8 mouse cellular contexts compared by ENCODE assay signal in genomic region chr7:28765211-28765610, GRCm38 (mm10). TPM values are rescaled to one million over a fixed set of nuclear protein-coding genes. Genes with fewer than 3 reads are reported as not detected.
DNase-seq lines count a peak whose midpoint lies in the region; ATAC-seq and TF ChIP-seq lines count a peak whose summit lies in the region.

No protein-coding gene starts in this region.

- H3K4me3 ChIP-seq in kidney, postnatal 0 days (replicated peaks; ENCODE audit: low read depth, low read length) = 0 out of 2 replicates have a peak overlapping the region, but pooled peaks have one; percentile 75
- no peak overlapping the region for H3K4me3 ChIP-seq in kidney, adult 2 months (ENCODE audit: insufficient read depth, low read depth, low read length)
- H3K4me3 ChIP-seq in brown adipose tissue, adult 24 weeks (ENCODE audit: insufficient read depth, low read depth, low read length) = peak overlapping the region; percentile 93
- H3K4me3 ChIP-seq in hindbrain, postnatal 0 days (ENCODE audit: low read length) = peak overlapping the region; percentile 81
- H3K4me3 ChIP-seq in midbrain, embryonic 16.5 days (ENCODE audit: low read depth, low read length) = peak overlapping the region; percentile 69; the same call in 1 of the 2 replicates

- no peak overlapping the region for H3K27ac ChIP-seq in kidney, postnatal 0 days
- no peak overlapping the region for H3K27ac ChIP-seq in kidney, adult 2 months (ENCODE audit: insufficient read depth, low read depth, low read length)
- H3K27ac ChIP-seq in brown adipose tissue, adult 24 weeks (replicated peaks; ENCODE audit: low read depth, low read length) = no peak overlapping the region
- H3K27ac ChIP-seq in hindbrain, postnatal 0 days = no peak overlapping the region
- no peak overlapping the region for H3K27ac ChIP-seq in midbrain, embryonic 16.5 days (ENCODE audit: low read length)

- no peak for TF ChIP-seq POLR2A in kidney, adult 2 months (IDR thresholded peaks at IDR 0.05; ENCODE audit: low read depth, low read length)

- H3K4me1 ChIP-seq in kidney, postnatal 0 days (replicated peaks; ENCODE audit: insufficient read depth, low read length) = peaks cover 13% of the 10 kb centered on the region; the same call in 1 of the 2 replicates
- H3K4me1 ChIP-seq in kidney, adult 2 months (ENCODE audit: control insufficient read depth, insufficient read depth, low read length) = peaks cover 10% of the 10 kb centered on the region; the same call in 1 of the 2 replicates
- peaks cover 6% of the 10 kb centered on the region for H3K4me1 ChIP-seq in brown adipose tissue, adult 24 weeks (ENCODE audit: control insufficient read depth, insufficient read depth, insufficient read length, low read length)
- H3K4me1 ChIP-seq in hindbrain, postnatal 0 days (ENCODE audit: insufficient read depth, low read length) = peaks cover 16% of the 10 kb centered on the region
- H3K4me1 ChIP-seq in midbrain, embryonic 16.5 days (ENCODE audit: control insufficient read depth, insufficient read depth, low read length) = peaks cover 25% of the 10 kb centered on the region

- ATAC-seq in kidney, postnatal 0 days (replicated peaks; ENCODE audit: low FRiP score, low read depth) = no peak
- ATAC-seq in hindbrain, postnatal 0 days = no peak
- ATAC-seq in midbrain, embryonic 16.5 days = no peak

- no peaks in the 10 kb centered on the region for H3K9me3 ChIP-seq in kidney, postnatal 0 days (replicated peaks; ENCODE audit: low read length)
- no peaks in the 10 kb centered on the region for H3K9me3 ChIP-seq in hindbrain, postnatal 0 days (ENCODE audit: low read length)
- H3K9me3 ChIP-seq in midbrain, embryonic 16.5 days (replicated peaks; ENCODE audit: control insufficient read depth, low read length, poor library complexity, severe bottlenecking) = no peaks in the 10 kb centered on the region

- H3K36me3 ChIP-seq in kidney, postnatal 0 days (ENCODE audit: insufficient read depth, low read length) = no peaks in the 10 kb centered on the region
- H3K36me3 ChIP-seq in kidney, adult 2 months (ENCODE audit: control insufficient read depth, insufficient read depth, low read length) = no peaks in the 10 kb centered on the region
- peaks cover 12% of the 10 kb centered on the region for H3K36me3 ChIP-seq in hindbrain, postnatal 0 days (ENCODE audit: insufficient read depth, low read length)
- H3K36me3 ChIP-seq in midbrain, embryonic 16.5 days (ENCODE audit: control insufficient read depth, insufficient read depth, low read length) = peaks cover 4% of the 10 kb centered on the region; the same call in 1 of the 2 replicates

- no peak for TF ChIP-seq CTCF in kidney, postnatal 0 days (IDR thresholded peaks at IDR 0.05; ENCODE audit: low read depth)
- TF ChIP-seq CTCF in kidney, adult 2 months (conservative IDR thresholded peaks at IDR 0.05; ENCODE audit: insufficient read depth, insufficient read length, low read depth, low read length) = no peak
- no peak for TF ChIP-seq CTCF in hindbrain, postnatal 0 days (IDR thresholded peaks at IDR 0.05; ENCODE audit: low read depth)

- H3K9ac ChIP-seq in kidney, postnatal 0 days (ENCODE audit: low read depth, low read length) = 0 out of 2 replicates have a peak overlapping the region, but pooled peaks have one; percentile 69
- H3K9ac ChIP-seq in hindbrain, postnatal 0 days (replicated peaks; ENCODE audit: low read length) = peak overlapping the region; percentile 69; the same call in 1 of the 2 replicates
- no peak overlapping the region for H3K9ac ChIP-seq in midbrain, embryonic 16.5 days (ENCODE audit: low read depth, low read length)

- peak overlapping the region; percentile 70; the same call in 1 of the 2 replicates for H3K4me2 ChIP-seq in kidney, postnatal 0 days (ENCODE audit: low read length)
- H3K4me2 ChIP-seq in hindbrain, postnatal 0 days (ENCODE audit: low read depth, low read length) = peak overlapping the region; percentile 76
- peak overlapping the region; percentile 65 for H3K4me2 ChIP-seq in midbrain, embryonic 16.5 days (ENCODE audit: low read length)

- H3K27me3 ChIP-seq in kidney, postnatal 0 days (ENCODE audit: insufficient read depth, low read length) = no peaks in the 10 kb centered on the region
- H3K27me3 ChIP-seq in kidney, adult 2 months (replicated peaks; ENCODE audit: control insufficient read depth, insufficient read depth, low read length) = no peaks in the 10 kb centered on the region
- H3K27me3 ChIP-seq in hindbrain, postnatal 0 days (ENCODE audit: insufficient read depth, low read length) = no peaks in the 10 kb centered on the region
- H3K27me3 ChIP-seq in midbrain, embryonic 16.5 days (ENCODE audit: control insufficient read depth, insufficient read depth, low read depth, low read length) = no peaks in the 10 kb centered on the region

- DNase-seq in kidney, postnatal 0 days (ENCODE audit: low spot score) = no peak
- no peak for DNase-seq in kidney, adult 2 months
- DNase-seq in hindbrain, postnatal 0 days (ENCODE audit: low spot score) = no peak
- DNase-seq in thymus, postnatal 14 days = no peak
- DNase-seq in thymus, postnatal 0 days (ENCODE audit: low spot score) = no peak
- DNase-seq in B cell, adult 2 months = no peak

- WGBS in kidney, postnatal 0 days = 81% methylated on average over 6 of the region's 6 CpGs
- WGBS in kidney, adult 2 months = 82% methylated on average over 6 of the region's 6 CpGs
- WGBS in hindbrain, postnatal 0 days = 85% methylated on average over 6 of the region's 6 CpGs
- WGBS in midbrain, embryonic 16.5 days = 82% methylated on average over 6 of the region's 6 CpGs

RNA-seq across cellular contexts. Expression of gene Sirt2, which starts 1.3 kb away (rescaled TPM):
- polyA plus RNA-seq in kidney, postnatal 0 days (2015; fragmentation: Nextera tagmentation; extraction: Ambion mirVana) = 54.1 and 60.2 TPM in 2 replicates
- polyA plus RNA-seq in kidney, adult 2 months (2012; rRNA removed) = 99.8 and 103 TPM in 2 replicates
- 94.8 and 96.2 TPM in 2 replicates for polyA plus RNA-seq in brown adipose tissue, adult 24 weeks (2012; ENCODE audit: insufficient read depth, insufficient read length, missing spikeins)
- total RNA-seq in hindbrain, postnatal 0 days (2014; rRNA removed) = 92.6 and 95.5 TPM in 2 replicates
- 147 and 160 TPM in 2 replicates for polyA plus RNA-seq in hindbrain, postnatal 0 days (2015; fragmentation: Nextera tagmentation; extraction: Ambion mirVana)
- polyA plus RNA-seq in midbrain, embryonic 16.5 days (2015; fragmentation: Nextera tagmentation; extraction: Ambion mirVana) = 117 and 121 TPM in 2 replicates
- polyA plus RNA-seq in thymus, postnatal 0 days (2015; fragmentation: Nextera tagmentation; extraction: Ambion mirVana) = 57.2 and 63.9 TPM in 2 replicates

RNA-seq across cellular contexts. Expression of gene Nfkbib, which starts 2.1 kb away (rescaled TPM):
- polyA plus RNA-seq in kidney, postnatal 0 days (2015; fragmentation: Nextera tagmentation; extraction: Ambion mirVana) = 42.2 and 43.7 TPM in 2 replicates
- 37.9 and 41.6 TPM in 2 replicates for polyA plus RNA-seq in kidney, adult 2 months (2012; rRNA removed)
- 15.5 and 16.9 TPM in 2 replicates for polyA plus RNA-seq in brown adipose tissue, adult 24 weeks (2012; ENCODE audit: insufficient read depth, insufficient read length, missing spikeins)
- total RNA-seq in hindbrain, postnatal 0 days (2014; rRNA removed) = 18.2 and 22.7 TPM in 2 replicates
- 59.7 and 67.9 TPM in 2 replicates for polyA plus RNA-seq in hindbrain, postnatal 0 days (2015; fragmentation: Nextera tagmentation; extraction: Ambion mirVana)
- polyA plus RNA-seq in midbrain, embryonic 16.5 days (2015; fragmentation: Nextera tagmentation; extraction: Ambion mirVana) = 52.0 and 64.7 TPM in 2 replicates
- polyA plus RNA-seq in thymus, postnatal 0 days (2015; fragmentation: Nextera tagmentation; extraction: Ambion mirVana) = 70.0 and 74.9 TPM in 2 replicates

RNA-seq across cellular contexts. Expression of gene Ccer2, which starts 9.2 kb away (rescaled TPM):
- polyA plus RNA-seq in kidney, postnatal 0 days (2015; fragmentation: Nextera tagmentation; extraction: Ambion mirVana) = not detected in 2 replicates
- not detected in 2 replicates for polyA plus RNA-seq in kidney, adult 2 months (2012; rRNA removed)
- not detected in 2 replicates for polyA plus RNA-seq in brown adipose tissue, adult 24 weeks (2012; ENCODE audit: insufficient read depth, insufficient read length, missing spikeins)
- total RNA-seq in hindbrain, postnatal 0 days (2014; rRNA removed) = not detected in 2 replicates
- polyA plus RNA-seq in hindbrain, postnatal 0 days (2015; fragmentation: Nextera tagmentation; extraction: Ambion mirVana) = 1.4 and 1.9 TPM in 2 replicates
- polyA plus RNA-seq in midbrain, embryonic 16.5 days (2015; fragmentation: Nextera tagmentation; extraction: Ambion mirVana) = 0.61 and 0.95 TPM in 2 replicates
- polyA plus RNA-seq in thymus, postnatal 0 days (2015; fragmentation: Nextera tagmentation; extraction: Ambion mirVana) = 0.26 and 0.45 TPM in 2 replicates

RNA-seq across cellular contexts. Expression of gene Sars2, which starts 23.4 kb away (rescaled TPM):
- polyA plus RNA-seq in kidney, postnatal 0 days (2015; fragmentation: Nextera tagmentation; extraction: Ambion mirVana) = 20.2 and 21.5 TPM in 2 replicates
- polyA plus RNA-seq in kidney, adult 2 months (2012; rRNA removed) = 19.4 and 22.9 TPM in 2 replicates
- 13.0 and 14.5 TPM in 2 replicates for polyA plus RNA-seq in brown adipose tissue, adult 24 weeks (2012; ENCODE audit: insufficient read depth, insufficient read length, missing spikeins)
- 17.3 and 17.9 TPM in 2 replicates for total RNA-seq in hindbrain, postnatal 0 days (2014; rRNA removed)
- 18.9 and 20.2 TPM in 2 replicates for polyA plus RNA-seq in hindbrain, postnatal 0 days (2015; fragmentation: Nextera tagmentation; extraction: Ambion mirVana)
- 15.6 and 16.4 TPM in 2 replicates for polyA plus RNA-seq in midbrain, embryonic 16.5 days (2015; fragmentation: Nextera tagmentation; extraction: Ambion mirVana)
- 22.5 and 25.3 TPM in 2 replicates for polyA plus RNA-seq in thymus, postnatal 0 days (2015; fragmentation: Nextera tagmentation; extraction: Ambion mirVana)

RNA-seq across cellular contexts. Expression of gene Rinl, which starts 23.6 kb away (rescaled TPM):
- polyA plus RNA-seq in kidney, postnatal 0 days (2015; fragmentation: Nextera tagmentation; extraction: Ambion mirVana) = 5.2 and 6.3 TPM in 2 replicates
- 2.9 and 5.9 TPM in 2 replicates for polyA plus RNA-seq in kidney, adult 2 months (2012; rRNA removed)
- 2.5 and 4.6 TPM in 2 replicates for polyA plus RNA-seq in brown adipose tissue, adult 24 weeks (2012; ENCODE audit: insufficient read depth, insufficient read length, missing spikeins)
- total RNA-seq in hindbrain, postnatal 0 days (2014; rRNA removed) = 1.2 TPM in 2 replicates
- polyA plus RNA-seq in hindbrain, postnatal 0 days (2015; fragmentation: Nextera tagmentation; extraction: Ambion mirVana) = 1.4 and 2.0 TPM in 2 replicates
- polyA plus RNA-seq in midbrain, embryonic 16.5 days (2015; fragmentation: Nextera tagmentation; extraction: Ambion mirVana) = 2.2 and 2.9 TPM in 2 replicates
- 75.9 and 105 TPM in 2 replicates for polyA plus RNA-seq in thymus, postnatal 0 days (2015; fragmentation: Nextera tagmentation; extraction: Ambion mirVana)
